Mouse (Mus musculus): Measurements from ENCODE around the gene Gtpbp2. TPM values are rescaled to one million over a fixed set of nuclear protein-coding genes. Genes with fewer than 3 reads are reported as not detected.

The Gtpbp2 gene
- total RNA-seq, 2 experiments from 2014 or later: 134 to 140 TPM

- DNase-seq (ENCODE audit: extremely low spot score in 1 of 2, low spot score in 2 of 2): no peak
- intact Hi-C loops (cut with DNase I): no loop called here
- H3K4me3 ChIP-seq: no peak overlapping the region
- TF ChIP-seq CTCF (IDR thresholded peaks at IDR 0.05): no peak
- no peak overlapping the region for H3K27ac ChIP-seq
Measured at GRCm38 (mm10) chr17:46157131-46157530, 3.7 kb upstream of the Gtpbp2 start.

DNA sequence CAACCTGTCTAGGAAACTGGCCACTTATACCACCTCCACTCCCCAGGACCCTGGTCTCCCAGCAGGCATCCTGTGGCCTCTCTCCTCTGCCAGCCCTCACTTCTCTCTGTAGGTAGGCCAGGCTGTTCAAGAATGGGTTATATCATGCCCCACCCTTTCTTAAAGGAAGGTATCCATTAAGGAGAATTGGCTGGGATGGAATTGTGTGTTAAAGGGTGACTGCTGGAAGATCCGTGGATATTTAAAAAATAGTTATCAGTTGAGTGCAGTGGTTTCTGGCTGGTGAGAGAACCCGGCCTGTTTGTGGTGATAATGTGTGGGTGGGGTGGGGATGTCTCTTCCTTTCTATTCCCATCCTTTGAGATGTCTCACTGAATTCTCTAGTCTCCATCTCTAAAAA lies 1.6 kb upstream of the Gtpbp2 start:
- H3K4me3 ChIP-seq: no peak overlapping the region
- DNase-seq (ENCODE audit: extremely low spot score in 1 of 2, low spot score in 2 of 2): no peak
- intact Hi-C loops (cut with DNase I): no loop called here
- no peak overlapping the region for H3K27ac ChIP-seq
- TF ChIP-seq CTCF (IDR thresholded peaks at IDR 0.05): no peak

- intact Hi-C loops (cut with DNase I): no loop called here
- H3K27ac ChIP-seq: peak overlapping the region; percentile 88
- peak; percentile 80 to 83 for DNase-seq (ENCODE audit: extremely low spot score in 1 of 2, low spot score in 2 of 2)
- H3K4me3 ChIP-seq: peak overlapping the region; percentile 91
- peak; percentile 59 for TF ChIP-seq CTCF (IDR thresholded peaks at IDR 0.05)
Measured at GRCm38 (mm10) chr17:46160090-46160662, 656 bp upstream of the Gtpbp2 start.

- no peak for TF ChIP-seq CTCF (IDR thresholded peaks at IDR 0.05)
- DNase-seq (ENCODE audit: extremely low spot score in 1 of 2, low spot score in 2 of 2): no peak
- intact Hi-C loops (cut with DNase I): no loop called here
- peak overlapping the region; percentile 91 for H3K4me3 ChIP-seq
- H3K27ac ChIP-seq: peak overlapping the region; percentile 77
Measured at GRCm38 (mm10) chr17:46161179-46161578, 347 bp downstream of the Gtpbp2 start.

- H3K27ac ChIP-seq: peak overlapping the region; percentile 77; the same call in 1 of the 2 replicates
Measured at GRCm38 (mm10) chr17:46161710-46162109, 878 bp downstream of the Gtpbp2 start.

GRCm38 (mm10) chr17:46162551-46162950 lies 1.7 kb downstream of the Gtpbp2 start:
- intact Hi-C loops (cut with DNase I): no loop called here
- H3K4me3 ChIP-seq: no peak overlapping the region
- DNase-seq (ENCODE audit: extremely low spot score in 1 of 2, low spot score in 2 of 2): no peak
- no peak for TF ChIP-seq CTCF (IDR thresholded peaks at IDR 0.05)
- no peak overlapping the region for H3K27ac ChIP-seq

More at GRCm38 (mm10) chr17:46161710-46162109, 878 bp downstream of the Gtpbp2 start:
- DNase-seq (ENCODE audit: extremely low spot score in 1 of 2, low spot score in 2 of 2): no peak
- TF ChIP-seq CTCF (IDR thresholded peaks at IDR 0.05): no peak
- intact Hi-C loops (cut with DNase I): no loop called here
- H3K4me3 ChIP-seq: peak overlapping the region; percentile 91

GRCm38 (mm10) chr17:46162951-46163421 lies 2.2 kb downstream of the Gtpbp2 start:
- intact Hi-C loops (cut with DNase I): no loop called here

DNA sequence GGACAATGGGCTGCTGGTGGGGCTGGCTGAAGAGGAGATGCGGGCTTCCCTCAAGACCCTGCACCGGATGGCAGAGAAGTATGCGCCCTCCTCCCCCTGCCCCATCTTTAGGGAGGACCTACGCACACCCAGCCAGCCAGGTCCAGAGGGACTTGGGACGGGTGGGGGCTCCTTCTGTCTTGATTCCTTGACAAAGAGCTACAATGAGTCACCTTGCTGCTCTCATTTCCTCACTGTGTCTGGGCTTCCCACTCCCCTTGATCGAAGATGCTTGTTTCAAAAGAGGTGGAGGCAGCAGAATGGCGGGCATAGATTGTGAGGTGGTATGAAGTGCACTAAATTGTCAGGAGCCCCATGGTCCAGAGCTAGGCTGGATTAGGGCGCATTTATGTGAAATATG lies 3.5 kb downstream of the Gtpbp2 start:
- no peak overlapping the region for H3K4me3 ChIP-seq
- no peak for DNase-seq (ENCODE audit: extremely low spot score in 1 of 2, low spot score in 2 of 2)
- TF ChIP-seq CTCF (IDR thresholded peaks at IDR 0.05): no peak
- no peak overlapping the region for H3K27ac ChIP-seq
- intact Hi-C loops (cut with DNase I): no loop called here

More at GRCm38 (mm10) chr17:46162951-46163421, 2.2 kb downstream of the Gtpbp2 start:
- TF ChIP-seq CTCF (IDR thresholded peaks at IDR 0.05): no peak
- Histone ChIP-seq H3K4me3 (no peak overlapping the region; the same call in 1 of the 2 replicates), H3K27ac (no peak overlapping the region)
- DNase-seq (ENCODE audit: extremely low spot score in 1 of 2, low spot score in 2 of 2): no peak

- no peak for DNase-seq (ENCODE audit: extremely low spot score in 1 of 2, low spot score in 2 of 2)
- TF ChIP-seq CTCF (IDR thresholded peaks at IDR 0.05): no peak
- no peak overlapping the region for H3K4me3 ChIP-seq
- intact Hi-C loops (cut with DNase I): no loop called here
- no peak overlapping the region for H3K27ac ChIP-seq
Measured at GRCm38 (mm10) chr17:46164791-46165190, 4.0 kb downstream of the Gtpbp2 start.

DNA sequence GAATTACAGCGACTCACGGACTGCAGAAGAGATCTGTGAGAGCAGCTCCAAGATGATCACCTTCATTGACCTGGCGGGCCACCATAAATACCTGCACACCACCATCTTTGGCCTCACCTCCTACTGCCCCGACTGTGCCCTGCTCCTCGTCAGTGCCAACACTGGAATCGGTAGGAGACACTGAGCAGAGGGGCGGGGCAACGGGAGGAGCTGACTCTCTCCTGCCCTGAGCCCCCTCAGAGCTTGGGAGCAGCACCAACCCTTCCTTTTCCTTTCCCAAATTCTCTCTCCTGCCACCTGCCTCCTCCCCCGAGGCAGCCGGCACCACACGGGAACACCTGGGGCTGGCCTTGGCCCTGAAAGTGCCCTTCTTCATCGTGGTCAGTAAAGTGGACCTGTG lies 4.6 kb downstream of the Gtpbp2 start:
- DNase-seq (ENCODE audit: extremely low spot score in 1 of 2, low spot score in 2 of 2): no peak
- Histone ChIP-seq H3K27ac (no peak overlapping the region), H3K4me3 (no peak overlapping the region)
- intact Hi-C loops (cut with DNase I): no loop called here
- no peak for TF ChIP-seq CTCF (IDR thresholded peaks at IDR 0.05)

DNA sequence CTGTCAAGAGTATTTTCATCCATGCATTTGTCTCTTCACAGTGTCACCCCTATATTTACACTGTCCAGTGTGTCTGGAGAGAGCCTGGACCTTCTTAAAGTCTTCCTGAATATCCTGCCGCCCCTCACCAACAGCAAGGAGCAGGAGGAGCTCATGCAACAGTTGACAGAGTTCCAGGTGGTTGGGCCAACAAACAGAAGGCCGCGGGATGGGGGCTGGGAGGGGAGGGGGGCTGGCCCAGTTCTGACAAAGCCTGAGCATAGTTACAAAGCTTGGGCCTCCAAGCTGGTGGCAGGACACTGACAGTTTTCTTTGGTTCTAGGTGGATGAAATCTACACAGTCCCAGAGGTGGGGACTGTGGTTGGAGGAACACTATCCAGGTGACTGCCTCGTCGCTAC lies 5.4 kb downstream of the Gtpbp2 start:
- DNase-seq (ENCODE audit: extremely low spot score in 1 of 2, low spot score in 2 of 2): no peak
- no peak overlapping the region for H3K4me3 ChIP-seq
- H3K27ac ChIP-seq: no peak overlapping the region
- no peak for TF ChIP-seq CTCF (IDR thresholded peaks at IDR 0.05)
- intact Hi-C loops (cut with DNase I): no loop called here

DNA sequence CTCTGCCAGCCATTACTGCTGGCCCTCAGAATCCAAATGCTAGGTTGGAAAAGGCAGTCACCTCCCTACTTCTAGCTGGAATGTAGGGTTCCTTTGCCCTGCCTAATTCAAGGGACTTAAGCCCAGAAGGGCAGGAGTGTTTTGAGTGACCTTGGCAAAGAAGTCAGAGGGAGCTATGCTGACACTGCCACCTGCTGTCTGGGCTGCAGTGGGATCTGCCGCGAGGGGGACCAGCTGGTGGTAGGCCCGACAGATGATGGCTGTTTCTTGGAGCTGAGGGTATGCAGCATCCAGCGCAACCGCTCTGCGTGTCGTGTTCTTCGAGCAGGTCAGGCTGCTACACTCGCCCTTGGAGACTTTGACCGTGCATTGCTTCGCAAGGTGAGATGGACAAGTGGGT lies 6.2 kb downstream of the Gtpbp2 start:
- peak; percentile 36; the same call in 1 of the 2 replicates for TF ChIP-seq CTCF (IDR thresholded peaks at IDR 0.05)
- intact Hi-C loops (cut with DNase I): no loop called here
- H3K4me3 ChIP-seq: no peak overlapping the region
- DNase-seq (ENCODE audit: extremely low spot score in 1 of 2, low spot score in 2 of 2): no peak
- H3K27ac ChIP-seq: no peak overlapping the region

- TF ChIP-seq CTCF (IDR thresholded peaks at IDR 0.05): no peak
- intact Hi-C loops (cut with DNase I): no loop called here
- no peak for DNase-seq (ENCODE audit: extremely low spot score in 1 of 2, low spot score in 2 of 2)
- Histone ChIP-seq H3K27ac (0 out of 2 replicates have a peak overlapping the region, but pooled peaks have one; percentile 21), H3K4me3 (no peak overlapping the region)
Measured at GRCm38 (mm10) chr17:46168318-46168717, 7.5 kb downstream of the Gtpbp2 start.

All from left cerebral cortex, adult 2 months (tissue).